Mouse (Mus musculus): ENCODE measurements around the gene Rer1. TPM values are rescaled to one million over a fixed set of nuclear protein-coding genes. Genes with fewer than 3 reads are reported as not detected.

Gene Rer1
- polyA plus RNA-seq, 1 experiment from 2014 or later = 132 TPM

DNA sequence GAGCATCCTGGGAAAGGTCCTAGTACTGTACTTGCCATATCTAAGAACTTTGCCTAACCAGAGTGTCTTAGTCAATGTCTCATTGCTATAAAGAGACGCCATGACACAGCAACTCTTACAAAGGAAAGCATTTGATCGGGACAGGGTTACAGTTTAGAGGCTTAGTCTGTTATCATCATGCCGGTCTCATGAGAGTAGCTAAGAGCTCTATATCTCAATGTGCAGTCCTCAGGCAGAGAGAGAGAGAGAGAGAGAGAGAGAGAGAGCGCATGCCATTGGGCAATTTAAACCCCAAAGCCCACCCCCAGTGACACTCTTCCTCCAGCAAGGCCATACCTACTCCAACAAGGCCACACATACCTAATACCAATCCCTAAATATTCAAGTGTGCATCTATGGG lies 21.7 kb upstream of the Rer1 start:
- Histone ChIP-seq H3K27me3 (no peaks in the 10 kb centered on the region), H3K9me3 (no peaks in the 10 kb centered on the region), H3K4me3 (no peak overlapping the region), H3K9ac (replicated peaks) (no peak overlapping the region), H3K36me3 (no peaks in the 10 kb centered on the region), H3K4me1 (no peaks in the 10 kb centered on the region), H3K4me2 (replicated peaks) (no peak overlapping the region), H3K27ac (replicated peaks) (no peak overlapping the region)
- no peak for ATAC-seq (ENCODE audit: low FRiP score, low read depth)
- 94% methylated on average over 4 of the region's 4 CpGs for WGBS

DNA sequence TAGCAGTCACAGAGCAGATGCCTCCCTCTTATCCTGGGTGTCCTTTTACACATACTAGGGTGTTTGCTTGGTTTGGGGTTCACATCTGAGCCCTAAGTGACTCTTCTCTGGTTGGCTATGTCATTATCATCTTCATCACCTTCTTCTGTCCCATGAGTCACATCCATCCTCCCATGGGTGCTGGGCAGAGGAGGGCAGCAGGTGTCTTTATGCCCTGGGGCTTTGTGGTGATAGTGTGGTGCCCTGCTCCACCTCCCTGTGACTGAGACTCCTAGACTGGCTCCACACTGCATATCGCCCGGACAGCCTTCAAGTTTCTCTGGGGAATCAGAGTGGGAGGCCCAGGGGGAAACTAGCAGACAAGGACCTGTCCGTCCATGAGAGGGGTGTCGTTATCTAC lies 12.4 kb upstream of the Rer1 start:
- Histone ChIP-seq H3K9ac (replicated peaks) (no peak overlapping the region), H3K36me3 (no peaks in the 10 kb centered on the region), H3K4me2 (replicated peaks) (no peak overlapping the region), H3K27me3 (no peaks in the 10 kb centered on the region), H3K4me1 (peaks cover 17% of the 10 kb centered on the region; the same call in 1 of the 2 replicates), H3K27ac (replicated peaks) (no peak overlapping the region), H3K4me3 (no peak overlapping the region), H3K9me3 (no peaks in the 10 kb centered on the region)
- no peak for ATAC-seq (ENCODE audit: low FRiP score, low read depth)
- WGBS = 92% methylated on average over 4 of the region's 4 CpGs

DNA sequence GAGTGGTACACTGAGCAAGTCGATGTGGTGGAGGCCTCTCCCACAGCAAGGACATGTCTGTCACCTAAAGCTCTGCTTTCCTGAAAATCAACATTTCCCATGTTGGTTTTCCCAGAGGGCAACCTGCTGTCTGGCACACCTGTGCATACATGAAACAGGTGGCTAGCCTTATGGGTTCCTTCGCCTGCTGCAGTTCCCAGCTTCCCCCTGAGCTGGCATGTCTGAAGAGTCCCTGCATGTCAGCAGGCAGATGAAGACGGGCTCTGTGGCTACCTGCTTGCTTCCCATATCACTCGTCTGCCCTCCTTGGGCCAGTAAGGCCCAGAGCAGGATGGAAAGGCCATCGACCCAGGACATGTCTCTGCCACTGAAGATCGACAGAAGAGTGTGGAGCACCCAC lies 11.3 kb upstream of the Rer1 start:
- Histone ChIP-seq H3K4me1 (peaks cover 17% of the 10 kb centered on the region; the same call in 1 of the 2 replicates), H3K36me3 (no peaks in the 10 kb centered on the region), H3K9me3 (no peaks in the 10 kb centered on the region), H3K4me2 (replicated peaks) (no peak overlapping the region), H3K9ac (replicated peaks) (no peak overlapping the region), H3K27me3 (no peaks in the 10 kb centered on the region), H3K27ac (replicated peaks) (no peak overlapping the region), H3K4me3 (no peak overlapping the region)
- no peak for ATAC-seq (ENCODE audit: low FRiP score, low read depth)
- 85% methylated on average over 6 of the region's 6 CpGs for WGBS

DNA sequence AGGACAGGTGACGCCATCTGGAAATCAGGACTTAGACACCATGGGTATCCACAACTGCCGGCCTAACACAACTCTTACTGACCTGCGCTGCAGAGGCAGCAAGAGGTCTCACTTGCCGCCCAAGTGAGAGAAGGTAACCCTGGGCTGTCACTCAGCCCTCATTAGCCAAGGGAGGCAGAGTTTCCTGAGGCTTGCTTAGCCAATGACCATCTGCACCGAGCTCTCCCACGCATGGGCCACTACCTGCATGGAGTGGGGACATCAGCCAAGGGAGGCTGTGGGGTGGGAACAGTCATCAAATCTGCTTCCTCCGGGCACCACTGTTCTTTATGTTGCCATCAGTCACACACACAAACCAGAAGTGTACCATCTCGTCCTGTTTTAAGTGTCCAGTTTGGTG lies 9.8 kb upstream of the Rer1 start:
- Histone ChIP-seq H3K36me3 (0 out of 2 replicates have a peak, but pooled peaks cover 4% of the 10 kb centered on the region), H3K9ac (replicated peaks) (no peak overlapping the region), H3K4me1 (peaks cover 15% of the 10 kb centered on the region; the same call in 1 of the 2 replicates), H3K27me3 (no peaks in the 10 kb centered on the region), H3K9me3 (no peaks in the 10 kb centered on the region), H3K27ac (replicated peaks) (no peak overlapping the region), H3K4me2 (replicated peaks) (no peak overlapping the region), H3K4me3 (no peak overlapping the region)
- no peak for ATAC-seq (ENCODE audit: low FRiP score, low read depth)
- WGBS = 89% methylated on average over 8 of the region's 8 CpGs

DNA sequence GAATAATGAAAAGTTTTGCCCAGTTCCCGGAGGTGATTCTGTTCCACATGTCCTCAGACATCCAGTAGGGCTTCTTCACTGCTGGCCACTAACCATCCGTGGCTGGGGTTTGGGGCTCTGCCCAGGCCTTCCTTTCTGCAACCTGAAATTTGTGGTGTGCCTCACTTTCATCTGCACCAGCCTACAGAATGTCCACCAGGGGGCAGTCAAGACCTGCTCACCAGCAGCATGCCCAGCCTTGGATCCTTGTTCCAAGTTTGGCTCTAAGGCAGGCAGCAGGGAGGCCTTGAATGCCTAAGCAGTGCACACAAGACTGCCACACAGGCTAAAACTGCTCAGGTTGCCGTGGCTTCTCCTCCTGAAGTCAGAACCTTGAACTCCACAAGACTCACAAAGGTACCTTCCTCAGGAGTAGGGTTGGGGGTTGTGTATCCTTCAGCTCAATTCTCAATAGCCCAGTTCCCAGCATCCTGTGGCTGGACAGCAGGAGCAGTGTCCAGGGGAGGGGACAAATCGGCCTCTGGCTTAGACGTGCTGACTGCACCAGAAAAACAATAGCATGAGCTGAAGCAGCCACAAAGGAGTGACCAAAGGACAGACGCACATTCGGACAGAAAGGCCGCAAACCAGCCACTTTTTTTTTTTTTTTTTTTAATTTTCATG lies 9.2 kb upstream of the Rer1 start:
- Histone ChIP-seq H3K27me3 (no peaks in the 10 kb centered on the region), H3K9me3 (no peaks in the 10 kb centered on the region), H3K4me3 (no peak overlapping the region), H3K36me3 (0 out of 2 replicates have a peak, but pooled peaks cover 5% of the 10 kb centered on the region), H3K4me2 (replicated peaks) (no peak overlapping the region), H3K4me1 (peaks cover 9% of the 10 kb centered on the region; the same call in 1 of the 2 replicates), H3K27ac (replicated peaks) (peak overlapping the region; percentile 15; the same call in 1 of the 2 replicates), H3K9ac (replicated peaks) (no peak overlapping the region)
- 30% methylated on average over 8 of the region's 8 CpGs for WGBS
- ATAC-seq (ENCODE audit: low FRiP score, low read depth) = peak; percentile 75

DNA sequence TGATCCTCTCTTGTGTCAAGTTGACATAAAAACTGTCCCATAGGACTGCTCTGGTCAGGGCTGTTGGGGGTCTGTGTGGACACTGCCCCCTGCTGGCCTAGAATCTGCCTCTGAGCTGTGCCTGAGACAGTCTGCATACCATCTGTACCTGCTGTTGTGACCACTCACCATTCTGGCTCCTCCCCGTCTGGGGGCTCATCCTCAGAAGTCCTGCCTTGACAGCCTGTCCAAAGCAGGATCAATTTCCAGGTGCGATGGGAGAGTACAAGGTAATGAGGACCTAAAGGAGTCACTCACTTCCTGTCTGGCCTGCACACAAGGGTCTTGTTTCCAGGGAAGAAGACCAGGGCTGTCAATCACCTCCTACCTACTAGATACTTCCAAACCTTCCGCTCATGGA lies 8.4 kb upstream of the Rer1 start:
- Histone ChIP-seq H3K9me3 (no peaks in the 10 kb centered on the region), H3K4me1 (peaks cover 3% of the 10 kb centered on the region; the same call in 1 of the 2 replicates), H3K36me3 (0 out of 2 replicates have a peak, but pooled peaks cover 6% of the 10 kb centered on the region), H3K4me2 (replicated peaks) (no peak overlapping the region), H3K27ac (replicated peaks) (no peak overlapping the region), H3K27me3 (no peaks in the 10 kb centered on the region), H3K9ac (replicated peaks) (no peak overlapping the region), H3K4me3 (no peak overlapping the region)
- ATAC-seq (ENCODE audit: low FRiP score, low read depth) = peak; percentile 39; the same call in 1 of the 2 replicates
- 66% methylated on average over 3 of the region's 3 CpGs for WGBS

DNA sequence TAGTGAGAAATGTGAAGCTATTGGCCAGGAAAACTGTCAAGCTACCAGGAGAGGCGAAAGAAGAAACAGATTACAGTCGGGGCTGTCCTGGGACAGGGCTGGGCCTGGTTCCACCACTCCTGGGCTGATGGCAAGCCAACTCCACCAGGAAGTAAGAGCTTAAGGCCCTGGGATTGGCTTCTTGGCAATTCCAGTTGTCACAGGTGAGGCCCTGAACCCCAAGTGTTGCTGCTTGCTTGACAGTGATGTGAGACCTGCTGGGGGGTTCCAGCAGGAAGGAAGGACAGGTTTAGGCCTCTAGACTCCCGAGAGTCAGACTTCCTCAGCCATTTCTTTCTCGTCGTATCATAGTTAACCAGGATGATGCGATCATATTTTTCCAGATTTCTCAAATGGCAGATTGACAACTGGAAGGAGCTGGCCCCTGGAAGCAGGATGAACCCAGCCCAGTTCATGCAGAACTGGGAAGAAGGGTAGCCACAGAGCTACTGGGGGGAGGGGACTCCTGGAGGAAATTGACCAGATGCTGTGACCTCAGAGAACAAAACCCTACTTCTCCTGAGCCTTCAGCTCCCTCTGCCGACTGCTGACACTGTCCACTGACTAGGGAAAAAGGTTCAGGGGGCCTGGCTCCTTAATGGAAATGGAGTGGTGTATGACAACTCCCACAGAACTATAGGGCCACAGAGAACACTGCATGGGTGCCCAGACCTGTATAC lies 7.4 kb upstream of the Rer1 start:
- H3K9me3 ChIP-seq = no peaks in the 10 kb centered on the region
- no peak overlapping the region for H3K4me2 ChIP-seq (replicated peaks)
- no peak overlapping the region for H3K9ac ChIP-seq (replicated peaks)
- H3K4me1 ChIP-seq = peaks cover 3% of the 10 kb centered on the region; the same call in 1 of the 2 replicates
- peaks cover 10% of the 10 kb centered on the region; the same call in 1 of the 2 replicates for H3K36me3 ChIP-seq
- no peak overlapping the region for H3K4me3 ChIP-seq
- H3K27me3 ChIP-seq = no peaks in the 10 kb centered on the region
- no peak overlapping the region for H3K27ac ChIP-seq (replicated peaks)
- ATAC-seq (ENCODE audit: low FRiP score, low read depth) = no peak
- WGBS = 88% methylated on average over 7 of the region's 7 CpGs

DNA sequence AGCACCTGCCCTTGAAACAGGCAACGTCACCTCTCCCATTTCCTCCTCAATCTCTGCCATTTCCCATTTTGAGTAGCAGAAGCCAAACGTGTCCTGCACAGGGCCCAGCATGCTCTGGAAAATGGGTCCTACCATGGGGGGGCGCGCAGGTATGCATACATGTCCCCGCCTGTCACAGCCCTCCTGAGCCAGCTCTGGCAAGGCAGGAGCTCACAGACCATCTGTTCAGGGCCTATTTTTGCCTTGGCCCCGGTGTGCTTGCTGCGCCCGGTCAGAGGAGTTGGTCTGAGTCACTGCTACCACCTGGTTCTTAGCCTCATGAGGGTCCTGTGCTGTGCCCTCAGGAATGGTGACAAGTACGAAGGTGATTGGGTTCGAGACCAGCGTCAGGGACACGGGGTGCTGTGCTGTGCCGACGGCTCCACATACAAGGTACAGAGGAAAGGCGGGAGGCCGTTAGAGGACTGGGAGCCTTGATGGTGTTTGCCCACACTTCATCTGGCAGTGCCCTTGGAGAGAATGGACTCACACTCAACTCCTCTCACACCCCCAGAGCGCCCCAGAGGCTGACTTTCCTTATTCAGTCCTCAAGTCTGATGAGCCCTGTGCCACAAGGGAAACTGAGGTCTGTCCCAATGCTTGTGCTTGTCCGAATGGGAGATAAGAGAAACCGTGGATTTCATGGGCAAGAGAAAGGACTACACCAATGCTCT lies 6.7 kb upstream of the Rer1 start:
- no peak overlapping the region for H3K4me2 ChIP-seq (replicated peaks)
- no peaks in the 10 kb centered on the region for H3K9me3 ChIP-seq
- H3K4me3 ChIP-seq = no peak overlapping the region
- WGBS = 94% methylated on average over 19 of the region's 19 CpGs
- H3K27ac ChIP-seq (replicated peaks) = no peak overlapping the region
- no peaks in the 10 kb centered on the region for H3K27me3 ChIP-seq
- no peak overlapping the region for H3K9ac ChIP-seq (replicated peaks)
- H3K36me3 ChIP-seq = peaks cover 10% of the 10 kb centered on the region; the same call in 1 of the 2 replicates
- H3K4me1 ChIP-seq = peaks cover 3% of the 10 kb centered on the region; the same call in 1 of the 2 replicates
- ATAC-seq (ENCODE audit: low FRiP score, low read depth) = no peak

DNA sequence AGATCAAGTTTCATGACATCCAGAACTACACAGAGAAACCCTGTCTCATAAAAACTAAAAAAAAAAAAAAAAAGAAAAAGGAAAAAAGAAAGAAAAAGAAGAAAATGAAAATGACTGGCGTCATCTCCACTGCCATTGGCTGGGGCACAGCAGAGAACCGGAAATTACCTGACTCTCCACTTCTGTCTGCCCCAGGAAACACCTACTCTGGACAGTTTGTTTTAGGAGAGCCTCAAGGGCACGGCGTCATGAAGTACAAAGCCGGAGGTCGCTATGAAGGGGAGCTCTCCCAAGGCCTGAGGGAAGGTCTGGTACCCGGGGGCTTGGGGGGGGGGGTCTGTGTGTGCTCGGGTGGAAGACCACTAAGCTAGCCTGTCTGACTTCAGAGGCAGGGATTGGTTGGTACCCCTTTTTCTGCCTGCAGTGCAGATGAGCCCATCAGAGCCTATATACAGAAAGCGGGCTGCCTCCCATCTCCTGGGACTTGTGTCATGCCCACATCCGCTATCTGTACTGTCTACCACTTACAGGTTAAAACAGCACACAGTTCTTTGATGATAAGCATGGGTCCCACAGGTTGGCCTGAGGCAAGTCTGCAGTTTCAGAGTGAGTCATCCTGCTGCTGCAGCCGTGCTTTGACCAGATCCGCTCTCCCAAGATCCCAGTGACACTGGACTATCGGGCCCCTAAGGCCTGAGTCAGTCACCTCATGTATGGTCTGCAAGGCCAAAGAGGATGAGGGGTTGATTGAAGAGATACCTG lies 4.7 kb upstream of the Rer1 start:
- H3K4me3 ChIP-seq = no peak overlapping the region
- H3K4me1 ChIP-seq = peaks cover 11% of the 10 kb centered on the region
- H3K27ac ChIP-seq (replicated peaks) = no peak overlapping the region
- H3K36me3 ChIP-seq = peaks cover 10% of the 10 kb centered on the region; the same call in 1 of the 2 replicates
- no peak for ATAC-seq (ENCODE audit: low FRiP score, low read depth)
- H3K27me3 ChIP-seq = no peaks in the 10 kb centered on the region
- no peaks in the 10 kb centered on the region for H3K9me3 ChIP-seq
- H3K9ac ChIP-seq (replicated peaks) = 0 out of 2 replicates have a peak overlapping the region, but pooled peaks have one; percentile 11
- H3K4me2 ChIP-seq (replicated peaks) = no peak overlapping the region
- WGBS = 95% methylated on average over 13 of the region's 13 CpGs

DNA sequence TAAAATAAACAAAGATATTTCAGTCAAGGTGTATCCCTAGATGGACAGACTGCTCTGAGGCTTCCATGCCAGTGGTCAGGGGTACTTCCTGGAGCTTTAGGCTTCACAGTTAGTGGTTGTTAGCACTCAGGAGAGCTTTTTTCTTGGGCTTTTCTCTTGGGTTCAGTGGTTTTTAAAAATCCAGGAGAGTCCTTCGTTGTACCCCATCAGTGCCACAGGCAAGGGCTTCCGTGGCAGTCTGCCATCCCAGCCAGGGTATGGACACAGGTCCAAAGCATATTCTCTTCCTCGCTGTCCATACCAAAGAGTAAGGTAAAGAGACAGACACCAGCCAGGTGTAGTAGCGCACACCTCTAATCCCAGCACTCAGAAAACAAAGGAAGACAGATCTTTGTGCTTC lies 4.0 kb upstream of the Rer1 start:
- peaks cover 10% of the 10 kb centered on the region; the same call in 1 of the 2 replicates for H3K36me3 ChIP-seq
- no peaks in the 10 kb centered on the region for H3K9me3 ChIP-seq
- no peak for ATAC-seq (ENCODE audit: low FRiP score, low read depth)
- no peak overlapping the region for H3K9ac ChIP-seq (replicated peaks)
- no peak overlapping the region for H3K27ac ChIP-seq (replicated peaks)
- WGBS = 92% methylated on average over 4 of the region's 4 CpGs
- no peaks in the 10 kb centered on the region for H3K27me3 ChIP-seq
- no peak overlapping the region for H3K4me2 ChIP-seq (replicated peaks)
- peaks cover 12% of the 10 kb centered on the region for H3K4me1 ChIP-seq
- no peak overlapping the region for H3K4me3 ChIP-seq

DNA sequence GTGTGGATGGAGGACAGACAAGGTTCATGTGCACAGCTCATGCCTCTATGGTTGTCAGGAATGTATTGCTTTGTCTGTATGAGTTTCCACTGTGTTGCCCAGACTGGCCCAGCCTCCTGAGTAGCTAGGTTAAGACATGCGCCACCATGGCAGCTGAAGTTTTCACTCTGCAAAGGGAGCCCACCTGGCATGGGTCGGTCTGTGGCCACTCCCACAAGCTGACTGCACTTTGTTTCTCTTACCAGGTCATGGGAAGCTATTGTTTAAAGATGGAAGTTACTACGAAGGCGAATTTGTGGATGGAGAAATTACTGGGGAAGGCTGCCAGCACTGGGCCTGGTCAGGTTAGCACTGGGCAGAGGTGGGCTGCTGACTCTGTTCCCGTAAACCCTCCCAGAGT lies 3.1 kb upstream of the Rer1 start:
- no peak for ATAC-seq (ENCODE audit: low FRiP score, low read depth)
- peaks cover 10% of the 10 kb centered on the region; the same call in 1 of the 2 replicates for H3K36me3 ChIP-seq
- H3K4me1 ChIP-seq = peaks cover 22% of the 10 kb centered on the region
- no peaks in the 10 kb centered on the region for H3K9me3 ChIP-seq
- H3K4me2 ChIP-seq (replicated peaks) = no peak overlapping the region
- WGBS = 93% methylated on average over 5 of the region's 5 CpGs
- no peak overlapping the region for H3K27ac ChIP-seq (replicated peaks)
- H3K9ac ChIP-seq (replicated peaks) = no peak overlapping the region
- H3K27me3 ChIP-seq = no peaks in the 10 kb centered on the region
- H3K4me3 ChIP-seq = no peak overlapping the region

Measured in midbrain, embryonic 12.5 days (tissue).